Mouse (Mus musculus): ENCODE measurements at regions not wholly inside any gene's neighbourhood (a gene's known extent, or its start where the extent isn't known, plus 50 kb on each side); places are given as distances from the start of the nearest gene placed in this dataset.
A peak's percentile ranks its signal among the peaks of the same experiment; 100 is the strongest.

- Histone ChIP-seq H3K36me3 (ENCODE audit: control insufficient read depth, insufficient read depth, low read length) (no peaks in the 10 kb centered on the region), H3K9me3 (ENCODE audit: control insufficient read depth, low read length) (no peaks in the 10 kb centered on the region), H3K4me2 (replicated peaks; ENCODE audit: low read depth, low read length) (no peak overlapping the region), H3K9ac (ENCODE audit: low read depth, low read length) (no peak overlapping the region), H3K4me1 (replicated peaks; ENCODE audit: control insufficient read depth, insufficient read depth, low read length) (no peaks in the 10 kb centered on the region), H3K27me3 (ENCODE audit: control insufficient read depth, insufficient read depth, low read length) (no peaks in the 10 kb centered on the region), H3K4me3 (ENCODE audit: low read depth, low read length) (no peak overlapping the region), H3K27ac (ENCODE audit: low read depth, low read length) (no peak overlapping the region)
- DNase-seq (ENCODE audit: low spot score) (no peak), ATAC-seq (ENCODE audit: low FRiP score) (no peak)
- 88% methylated on average over 1 of the region's 1 CpGs for WGBS
Measured at GRCm38 (mm10) chr14:86233305-86233704, 907.7 kb downstream of the Diaph3 start.

GRCm38 (mm10) chr14:86230609-86231008, 910.4 kb downstream of the Diaph3 start:
- no peaks in the 10 kb centered on the region for H3K36me3 ChIP-seq (ENCODE audit: control insufficient read depth, insufficient read depth, low read length)
- 74% methylated on average over 1 of the region's 1 CpGs for WGBS

DNA sequence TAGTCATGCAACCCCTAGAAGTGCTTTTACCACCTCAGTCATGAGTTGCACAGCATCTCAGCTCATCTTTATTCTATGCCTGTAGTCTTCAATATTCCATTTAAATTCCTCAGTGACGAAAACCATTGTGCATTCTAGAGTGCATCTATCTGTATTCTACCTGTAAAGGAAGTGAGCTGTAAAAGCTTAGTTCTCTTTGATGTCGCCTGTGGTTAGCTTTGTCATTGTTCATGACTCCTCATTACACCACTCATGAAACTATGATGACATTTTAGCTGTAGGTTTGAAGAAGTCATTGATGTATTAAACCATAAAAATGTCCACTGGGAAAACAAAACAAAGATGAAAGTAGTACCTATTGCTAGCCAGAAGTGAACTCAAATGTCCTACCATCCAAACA, 911.3 kb downstream of the Diaph3 start:
- DNase-seq (ENCODE audit: low spot score) (no peak), ATAC-seq (ENCODE audit: low FRiP score) (no peak)
- Histone ChIP-seq H3K36me3 (ENCODE audit: control insufficient read depth, insufficient read depth, low read length) (no peaks in the 10 kb centered on the region), H3K4me1 (replicated peaks; ENCODE audit: control insufficient read depth, insufficient read depth, low read length) (no peaks in the 10 kb centered on the region), H3K27ac (ENCODE audit: low read depth, low read length) (no peak overlapping the region), H3K4me3 (ENCODE audit: low read depth, low read length) (no peak overlapping the region), H3K27me3 (ENCODE audit: control insufficient read depth, insufficient read depth, low read length) (no peaks in the 10 kb centered on the region), H3K9ac (ENCODE audit: low read depth, low read length) (no peak overlapping the region), H3K9me3 (ENCODE audit: control insufficient read depth, low read length) (no peaks in the 10 kb centered on the region), H3K4me2 (replicated peaks; ENCODE audit: low read depth, low read length) (no peak overlapping the region)
- 82% methylated on average over 2 of the region's 2 CpGs for WGBS

More at GRCm38 (mm10) chr14:86230609-86231008, 910.4 kb downstream of the Diaph3 start:
- Histone ChIP-seq H3K27me3 (ENCODE audit: control insufficient read depth, insufficient read depth, low read length) (no peaks in the 10 kb centered on the region), H3K4me1 (replicated peaks; ENCODE audit: control insufficient read depth, insufficient read depth, low read length) (no peaks in the 10 kb centered on the region), H3K27ac (ENCODE audit: low read depth, low read length) (no peak overlapping the region), H3K9ac (ENCODE audit: low read depth, low read length) (no peak overlapping the region), H3K4me2 (replicated peaks; ENCODE audit: low read depth, low read length) (no peak overlapping the region), H3K4me3 (ENCODE audit: low read depth, low read length) (no peak overlapping the region), H3K9me3 (ENCODE audit: control insufficient read depth, low read length) (no peaks in the 10 kb centered on the region)
- ATAC-seq (ENCODE audit: low FRiP score) (no peak), DNase-seq (ENCODE audit: low spot score) (no peak)

DNA sequence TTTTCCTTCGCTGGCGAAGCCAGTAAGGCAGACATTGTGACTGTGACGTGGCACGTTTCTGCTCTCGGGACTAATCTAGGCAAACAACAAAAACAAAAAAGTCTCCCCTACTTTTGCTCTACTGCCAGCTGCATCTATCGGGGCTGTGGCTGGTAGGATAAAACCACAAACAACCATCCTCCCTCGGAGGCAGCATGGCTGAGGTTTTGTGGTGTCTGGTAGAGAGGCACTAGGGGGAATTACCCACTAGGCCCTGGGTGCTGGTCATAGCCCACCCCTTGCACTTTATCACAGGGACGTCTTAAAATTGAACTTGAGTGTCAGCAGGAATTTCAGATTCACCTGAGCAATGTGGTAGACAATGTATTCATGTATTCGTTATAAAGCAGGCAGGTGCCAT, 925.3 kb downstream of the Diaph3 start:
- H3K36me3 ChIP-seq (ENCODE audit: control insufficient read depth, insufficient read depth, low read length) = no peaks in the 10 kb centered on the region
- H3K4me2 ChIP-seq (replicated peaks; ENCODE audit: low read depth, low read length) = no peak overlapping the region
- ATAC-seq (ENCODE audit: low FRiP score) (no peak), DNase-seq (ENCODE audit: low spot score) (no peak)
- no peak overlapping the region for H3K9ac ChIP-seq (ENCODE audit: low read depth, low read length)
- H3K9me3 ChIP-seq (ENCODE audit: control insufficient read depth, low read length) = no peaks in the 10 kb centered on the region
- no peaks in the 10 kb centered on the region for H3K27me3 ChIP-seq (ENCODE audit: control insufficient read depth, insufficient read depth, low read length)
- H3K4me3 ChIP-seq (ENCODE audit: low read depth, low read length) = no peak overlapping the region
- WGBS = 88% methylated on average over 9 of the region's 9 CpGs
- no peak overlapping the region for H3K27ac ChIP-seq (ENCODE audit: low read depth, low read length)
- H3K4me1 ChIP-seq (replicated peaks; ENCODE audit: control insufficient read depth, insufficient read depth, low read length) = no peaks in the 10 kb centered on the region

DNA sequence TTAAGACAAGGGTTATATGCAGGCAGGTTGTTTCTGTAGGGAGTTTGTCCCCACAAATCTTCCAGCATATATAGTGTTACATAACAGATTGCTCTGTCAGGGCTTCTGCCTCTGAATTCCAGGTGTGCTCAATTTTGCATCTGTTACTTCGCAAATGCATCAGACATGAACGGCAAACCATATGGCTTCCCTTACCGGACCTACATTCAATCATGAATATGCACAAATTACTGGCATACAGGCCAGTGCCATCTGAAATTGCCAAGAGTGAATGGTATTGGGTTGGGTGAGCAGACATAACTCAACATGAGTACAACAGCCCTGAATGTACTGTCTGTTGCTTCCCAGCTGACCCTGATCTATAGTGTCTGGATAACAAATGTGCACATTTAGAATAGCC, 929.4 kb downstream of the Diaph3 start:
- ATAC-seq (ENCODE audit: low FRiP score) (no peak), DNase-seq (ENCODE audit: low spot score) (no peak)
- 89% methylated on average over 3 of the region's 3 CpGs for WGBS
- H3K4me1 ChIP-seq (replicated peaks; ENCODE audit: control insufficient read depth, insufficient read depth, low read length) = no peaks in the 10 kb centered on the region
- H3K36me3 ChIP-seq (ENCODE audit: control insufficient read depth, insufficient read depth, low read length) = no peaks in the 10 kb centered on the region
- H3K27me3 ChIP-seq (ENCODE audit: control insufficient read depth, insufficient read depth, low read length) = no peaks in the 10 kb centered on the region
- no peak overlapping the region for H3K4me2 ChIP-seq (replicated peaks; ENCODE audit: low read depth, low read length)
- no peak overlapping the region for H3K9ac ChIP-seq (ENCODE audit: low read depth, low read length)
- H3K9me3 ChIP-seq (ENCODE audit: control insufficient read depth, low read length) = no peaks in the 10 kb centered on the region
- no peak overlapping the region for H3K27ac ChIP-seq (ENCODE audit: low read depth, low read length)
- H3K4me3 ChIP-seq (ENCODE audit: low read depth, low read length) = no peak overlapping the region

- 0 out of 2 replicates have a peak, but pooled peaks have one; percentile 19 for ATAC-seq (ENCODE audit: low FRiP score)
Measured at GRCm38 (mm10) chr14:86204582-86204981, 936.5 kb downstream of the Diaph3 start.

GRCm38 (mm10) chr14:86197864-86198263, 943.2 kb downstream of the Diaph3 start:
- Histone ChIP-seq H3K4me1 (replicated peaks; ENCODE audit: control insufficient read depth, insufficient read depth, low read length) (no peaks in the 10 kb centered on the region), H3K4me3 (ENCODE audit: low read depth, low read length) (no peak overlapping the region), H3K27ac (ENCODE audit: low read depth, low read length) (no peak overlapping the region), H3K9ac (ENCODE audit: low read depth, low read length) (no peak overlapping the region), H3K9me3 (ENCODE audit: control insufficient read depth, low read length) (no peaks in the 10 kb centered on the region), H3K36me3 (ENCODE audit: control insufficient read depth, insufficient read depth, low read length) (no peaks in the 10 kb centered on the region), H3K27me3 (ENCODE audit: control insufficient read depth, insufficient read depth, low read length) (no peaks in the 10 kb centered on the region), H3K4me2 (replicated peaks; ENCODE audit: low read depth, low read length) (no peak overlapping the region)
- ATAC-seq (ENCODE audit: low FRiP score) = no peak
- no peak for DNase-seq (ENCODE audit: low spot score)
- 87% methylated on average over 4 of the region's 4 CpGs for WGBS

More at GRCm38 (mm10) chr14:86204582-86204981, 936.5 kb downstream of the Diaph3 start:
- Histone ChIP-seq H3K4me2 (replicated peaks; ENCODE audit: low read depth, low read length) (no peak overlapping the region), H3K36me3 (ENCODE audit: control insufficient read depth, insufficient read depth, low read length) (no peaks in the 10 kb centered on the region), H3K4me1 (replicated peaks; ENCODE audit: control insufficient read depth, insufficient read depth, low read length) (no peaks in the 10 kb centered on the region), H3K4me3 (ENCODE audit: low read depth, low read length) (no peak overlapping the region), H3K27ac (ENCODE audit: low read depth, low read length) (no peak overlapping the region), H3K9ac (ENCODE audit: low read depth, low read length) (no peak overlapping the region), H3K9me3 (ENCODE audit: control insufficient read depth, low read length) (no peaks in the 10 kb centered on the region), H3K27me3 (ENCODE audit: control insufficient read depth, insufficient read depth, low read length) (no peaks in the 10 kb centered on the region)
- 85% methylated on average over 6 of the region's 7 CpGs for WGBS
- DNase-seq (ENCODE audit: low spot score) = no peak

DNA sequence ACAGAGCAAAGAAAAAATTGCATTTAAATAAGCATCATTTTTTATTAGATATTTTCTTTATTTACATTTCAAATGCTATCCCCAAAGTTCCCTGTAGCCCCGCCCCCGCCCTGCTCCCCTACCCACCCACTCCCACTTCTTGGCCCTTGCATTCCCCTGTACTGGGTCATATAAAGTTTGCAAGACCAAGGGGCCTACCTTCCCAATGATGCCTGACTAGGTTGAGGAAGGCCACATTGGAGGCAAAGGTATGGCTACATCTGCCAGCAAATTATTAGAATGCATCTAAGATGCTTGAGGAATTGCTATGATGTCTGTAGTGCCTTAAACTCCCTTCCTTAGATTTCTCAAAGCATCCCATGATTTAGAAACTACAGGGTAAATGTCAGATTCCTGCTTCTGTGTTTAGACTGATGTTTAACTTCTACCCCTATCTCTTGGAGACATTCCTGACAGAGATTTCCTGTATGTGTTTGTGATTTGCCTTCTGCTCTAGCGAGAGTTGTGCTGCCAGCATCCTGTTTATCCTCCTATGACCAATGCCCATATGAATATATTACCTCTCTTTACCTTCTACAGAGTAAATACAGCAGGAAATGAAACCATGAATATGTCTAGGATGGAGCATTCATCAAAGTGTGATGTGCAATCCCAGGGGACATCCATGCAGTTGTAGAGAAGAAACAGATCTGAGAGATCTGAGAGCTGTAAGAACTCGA, 956.2 kb downstream of the Diaph3 start:
- H3K27ac ChIP-seq (ENCODE audit: low read depth, low read length) = no peak overlapping the region
- no peak for ATAC-seq (ENCODE audit: low FRiP score)
- no peaks in the 10 kb centered on the region for H3K4me1 ChIP-seq (replicated peaks; ENCODE audit: control insufficient read depth, insufficient read depth, low read length)
- H3K36me3 ChIP-seq (ENCODE audit: control insufficient read depth, insufficient read depth, low read length) = no peaks in the 10 kb centered on the region
- H3K27me3 ChIP-seq (ENCODE audit: control insufficient read depth, insufficient read depth, low read length) = no peaks in the 10 kb centered on the region
- no peaks in the 10 kb centered on the region for H3K9me3 ChIP-seq (ENCODE audit: control insufficient read depth, low read length)
- H3K4me2 ChIP-seq (replicated peaks; ENCODE audit: low read depth, low read length) = no peak overlapping the region
- H3K4me3 ChIP-seq (ENCODE audit: low read depth, low read length) = no peak overlapping the region
- DNase-seq (ENCODE audit: low spot score) = no peak
- 82% methylated on average over 4 of the region's 4 CpGs for WGBS
- no peak overlapping the region for H3K9ac ChIP-seq (ENCODE audit: low read depth, low read length)

DNA sequence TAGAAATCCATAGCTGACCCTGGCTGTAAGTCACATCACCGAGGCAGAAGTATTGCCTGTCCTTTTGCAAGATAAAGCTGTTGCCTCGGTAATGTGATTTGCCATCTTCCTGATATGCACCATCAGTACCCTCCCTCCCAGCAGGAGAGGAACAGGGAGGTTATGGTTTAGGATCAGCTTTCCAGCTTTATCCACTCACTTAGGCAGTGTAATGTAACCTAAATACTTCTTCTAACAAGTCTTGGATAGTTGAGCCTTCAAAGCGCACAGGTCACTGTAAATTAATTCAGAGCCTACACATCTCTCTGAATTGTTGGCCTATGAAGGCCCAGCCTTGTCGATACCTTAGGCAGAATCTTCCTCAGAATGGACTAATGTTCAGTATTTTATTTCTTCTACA, 962.5 kb downstream of the Diaph3 start:
- Histone ChIP-seq H3K4me3 (ENCODE audit: low read depth, low read length) (no peak overlapping the region), H3K9me3 (ENCODE audit: control insufficient read depth, low read length) (no peaks in the 10 kb centered on the region), H3K27me3 (ENCODE audit: control insufficient read depth, insufficient read depth, low read length) (no peaks in the 10 kb centered on the region), H3K4me1 (replicated peaks; ENCODE audit: control insufficient read depth, insufficient read depth, low read length) (no peaks in the 10 kb centered on the region), H3K36me3 (ENCODE audit: control insufficient read depth, insufficient read depth, low read length) (no peaks in the 10 kb centered on the region), H3K9ac (ENCODE audit: low read depth, low read length) (no peak overlapping the region), H3K4me2 (replicated peaks; ENCODE audit: low read depth, low read length) (no peak overlapping the region), H3K27ac (ENCODE audit: low read depth, low read length) (no peak overlapping the region)
- no peak for ATAC-seq (ENCODE audit: low FRiP score)
- 77% methylated on average over 4 of the region's 4 CpGs for WGBS
- DNase-seq (ENCODE audit: low spot score) = no peak
